In genomic region chrX:140541711-140542473, GRCm38 (mm10) we compare ENCODE assay signal across 8 mouse cellular contexts. TPM values are rescaled to one million over a fixed set of nuclear protein-coding genes. Genes with fewer than 3 reads are reported as not detected.
A peak's percentile ranks its signal among the peaks of the same experiment; 100 is the strongest.
DNase-seq lines count a peak whose midpoint lies in the region; ATAC-seq lines count a peak whose summit lies in the region.

No protein-coding gene starts in this region.

- DNase-seq in adrenal gland, postnatal 10 days = peak; percentile 40
- no peak for DNase-seq in adrenal gland, adult 8-10 months
- peak; percentile 44 for DNase-seq in adrenal gland, postnatal 14 days
- peak; percentile 36 for DNase-seq in embryonic facial prominence, embryonic 14.5 days (ENCODE audit: low spot score)
- no peak for DNase-seq in hindbrain, embryonic 10.5 days (ENCODE audit: low spot score)
- DNase-seq in limb, embryonic 11.5 days (ENCODE audit: low spot score) = peak; percentile 58
- peak; percentile 30 for DNase-seq in midbrain, embryonic 14.5 days
- DNase-seq in thymus, postnatal 0 days (ENCODE audit: low spot score) = peak; percentile 37

- 0 out of 2 replicates have a peak, but pooled peaks cover 6% of the 10 kb centered on the region for H3K36me3 ChIP-seq in embryonic facial prominence, embryonic 14.5 days (ENCODE audit: control insufficient read depth, insufficient read depth, low read length)
- peaks cover 10% of the 10 kb centered on the region for H3K36me3 ChIP-seq in hindbrain, embryonic 10.5 days
- H3K36me3 ChIP-seq in limb, embryonic 11.5 days (ENCODE audit: control insufficient read depth, insufficient read depth, low read length) = no peaks in the 10 kb centered on the region
- H3K36me3 ChIP-seq in midbrain, embryonic 14.5 days (ENCODE audit: control insufficient read depth, insufficient read depth, low read length) = no peaks in the 10 kb centered on the region

- peak overlapping the region; percentile 50 for H3K4me2 ChIP-seq in embryonic facial prominence, embryonic 14.5 days (ENCODE audit: low read depth, low read length)
- H3K4me2 ChIP-seq in limb, embryonic 11.5 days (ENCODE audit: low read depth, severe bottlenecking) = peak overlapping the region; percentile 67
- peak overlapping the region; percentile 56 for H3K4me2 ChIP-seq in midbrain, embryonic 14.5 days (ENCODE audit: low read length)

- 28% methylated on average over 9 of the region's 10 CpGs for WGBS in embryonic facial prominence, embryonic 14.5 days
- WGBS in hindbrain, embryonic 10.5 days = 21% methylated on average over 10 of the region's 10 CpGs
- 16% methylated on average over 10 of the region's 10 CpGs for WGBS in limb, embryonic 11.5 days
- 24% methylated on average over 10 of the region's 10 CpGs for WGBS in midbrain, embryonic 14.5 days

- no peaks in the 10 kb centered on the region for H3K9me3 ChIP-seq in embryonic facial prominence, embryonic 14.5 days (ENCODE audit: control insufficient read depth, low read length)
- H3K9me3 ChIP-seq in hindbrain, embryonic 10.5 days = no peaks in the 10 kb centered on the region
- H3K9me3 ChIP-seq in limb, embryonic 11.5 days (ENCODE audit: control insufficient read depth, low read length) = no peaks in the 10 kb centered on the region
- H3K9me3 ChIP-seq in midbrain, embryonic 14.5 days (ENCODE audit: control insufficient read depth, low read length) = no peaks in the 10 kb centered on the region

- peak overlapping the region; percentile 71 for H3K9ac ChIP-seq in embryonic facial prominence, embryonic 14.5 days (ENCODE audit: low read depth, low read length)
- peak overlapping the region; percentile 74 for H3K9ac ChIP-seq in limb, embryonic 11.5 days (ENCODE audit: low read length)
- peak overlapping the region; percentile 70 for H3K9ac ChIP-seq in midbrain, embryonic 14.5 days (replicated peaks; ENCODE audit: low read length)

- H3K4me3 ChIP-seq in embryonic facial prominence, embryonic 14.5 days (ENCODE audit: low read depth, low read length) = peak overlapping the region; percentile 41
- peak overlapping the region; percentile 58 for H3K4me3 ChIP-seq in hindbrain, embryonic 10.5 days
- H3K4me3 ChIP-seq in limb, embryonic 11.5 days (ENCODE audit: low read depth, low read length) = peak overlapping the region; percentile 39
- H3K4me3 ChIP-seq in midbrain, embryonic 14.5 days (replicated peaks; ENCODE audit: low read depth, low read length) = peak overlapping the region; percentile 44

- ATAC-seq in embryonic facial prominence, embryonic 14.5 days (ENCODE audit: low read depth) = peak; percentile 59; the same call in 1 of the 2 replicates
- ATAC-seq in limb, embryonic 11.5 days (ENCODE audit: insufficient number of reproducible peaks, low FRiP score, low TSS enrichment, low read depth) = peak; percentile 58
- ATAC-seq in midbrain, embryonic 14.5 days (ENCODE audit: low FRiP score, low TSS enrichment) = peak; percentile 55

- peaks cover 9% of the 10 kb centered on the region for H3K27me3 ChIP-seq in embryonic facial prominence, embryonic 14.5 days (replicated peaks; ENCODE audit: control insufficient read depth, insufficient read depth, low read length)
- H3K27me3 ChIP-seq in hindbrain, embryonic 10.5 days (ENCODE audit: insufficient read depth, poor library complexity, severe bottlenecking) = peaks cover 74% of the 10 kb centered on the region
- H3K27me3 ChIP-seq in limb, embryonic 11.5 days (ENCODE audit: control insufficient read depth, insufficient read depth, low read length) = peaks cover 19% of the 10 kb centered on the region
- H3K27me3 ChIP-seq in midbrain, embryonic 14.5 days (ENCODE audit: control insufficient read depth, insufficient read depth, low read length) = peaks cover 4% of the 10 kb centered on the region; the same call in 1 of the 2 replicates

- H3K4me1 ChIP-seq in embryonic facial prominence, embryonic 14.5 days (ENCODE audit: control insufficient read depth, insufficient read depth, low read length) = 0 out of 2 replicates have a peak, but pooled peaks cover 3% of the 10 kb centered on the region
- peaks cover 24% of the 10 kb centered on the region; the same call in 1 of the 2 replicates for H3K4me1 ChIP-seq in hindbrain, embryonic 10.5 days (replicated peaks)
- H3K4me1 ChIP-seq in limb, embryonic 11.5 days (ENCODE audit: control insufficient read depth, insufficient read depth, low read length) = no peaks in the 10 kb centered on the region; the same call in 1 of the 2 replicates
- no peaks in the 10 kb centered on the region for H3K4me1 ChIP-seq in midbrain, embryonic 14.5 days (ENCODE audit: control insufficient read depth, insufficient read depth, low read length)

- peak overlapping the region; percentile 86 for H3K27ac ChIP-seq in embryonic facial prominence, embryonic 14.5 days (replicated peaks; ENCODE audit: low read depth, low read length)
- H3K27ac ChIP-seq in hindbrain, embryonic 10.5 days = peak overlapping the region; percentile 92
- peak overlapping the region; percentile 49 for H3K27ac ChIP-seq in limb, embryonic 11.5 days (replicated peaks; ENCODE audit: low read depth, low read length)
- H3K27ac ChIP-seq in midbrain, embryonic 14.5 days (replicated peaks; ENCODE audit: low read depth, low read length) = peak overlapping the region; percentile 82

RNA-seq across cellular contexts. Expression of gene Tsc22d3, which starts 58.6 kb away (rescaled TPM):
- 100 to 1,000 TPM in 1 of 2 experiments, 10 to 100 TPM in 1; 89.8 to 171 TPM for total RNA-seq in adrenal gland, postnatal 10 days (2021)
- 100 to 1,000 TPM in 3 of 4 experiments, 10 to 100 TPM in 1; 95.1 to 116 (median 103) TPM for total RNA-seq in adrenal gland, adult 8-10 months (2022)
- 126 and 203 TPM in 2 replicates for total RNA-seq in adrenal gland, postnatal 14 days (2021)
- polyA plus RNA-seq in embryonic facial prominence, embryonic 14.5 days (2014; fragmentation: Nextera tagmentation; extraction: Ambion mirVana) = 99.9 and 108 TPM in 2 replicates
- 122 and 124 TPM in 2 replicates for polyA plus RNA-seq in hindbrain, embryonic 10.5 days (2016; fragmentation: Nextera tagmentation; extraction: Ambion mirVana)
- polyA plus RNA-seq in limb, embryonic 11.5 days (2014; fragmentation: Nextera tagmentation; extraction: Ambion mirVana) = 124 and 128 TPM in 2 replicates
- polyA plus RNA-seq in midbrain, embryonic 14.5 days (2014; fragmentation: Nextera tagmentation; extraction: Ambion mirVana) = 106 and 127 TPM in 2 replicates
- 74.0 and 84.3 TPM in 2 replicates for polyA plus RNA-seq in thymus, postnatal 0 days (2015; fragmentation: Nextera tagmentation; extraction: Ambion mirVana)

Comparison
In these comparisons a context has a peak if more than half of its experiments do, and no peak if none do; other contexts are left out.
1. DNase-seq: peak in adrenal gland, postnatal 10 days (single experiment), adrenal gland, postnatal 14 days (single experiment), embryonic facial prominence, embryonic 14.5 days (single experiment), limb, embryonic 11.5 days (single experiment), midbrain, embryonic 14.5 days (single experiment) and thymus, postnatal 0 days (single experiment); none in adrenal gland, adult 8-10 months (single experiment) and hindbrain, embryonic 10.5 days (single experiment).
2. Peak in every context shown above with its lines, with median percentiles within 50 percentile points of each other: ATAC-seq, H3K27ac ChIP-seq, H3K4me2 ChIP-seq, H3K4me3 ChIP-seq and H3K9ac ChIP-seq.